Mouse (Mus musculus) erythroblast, embryonic 14.5 days (primary cell): ENCODE measurements at regions not wholly inside any gene's neighbourhood (a gene's known extent, or its start where the extent isn't known, plus 50 kb on each side); places are given as distances from the start of the nearest gene placed in this dataset.

Experiments
- GATA1 ChIP-seq: IDR thresholded peaks from 2 replicates; pipeline ENCODE4 v1.6.1; 2012; ENCODE audit warnings: low read length, inconsistent platforms, mixed read lengths
- TAL1 ChIP-seq: IDR thresholded peaks from 3 replicates; pipeline ENCODE4 v1.6.1; 2012; ENCODE audit warnings: low read length, inconsistent platforms, mixed read lengths

DNA sequence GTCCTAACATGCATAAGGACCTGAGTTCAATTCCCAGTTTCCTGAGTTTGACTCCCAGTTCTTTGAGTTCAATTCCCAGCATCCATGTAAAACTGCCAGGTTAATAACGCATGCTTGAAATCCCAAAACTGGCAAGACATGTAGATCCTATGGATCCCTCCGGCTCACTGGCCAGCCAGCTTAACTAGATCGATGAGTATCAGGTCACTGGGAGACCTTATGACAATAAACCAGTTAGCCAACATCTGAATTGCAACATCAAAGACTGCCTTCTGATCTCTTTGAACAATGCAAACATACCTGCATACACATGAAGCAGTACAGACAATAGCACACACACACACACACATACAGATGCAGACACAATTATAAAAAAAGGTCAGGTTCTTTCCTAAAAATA lies 762.0 kb upstream of the Cited2 start:
- no peak for TF ChIP-seq TAL1
- no peak for TF ChIP-seq GATA1
